Mouse (Mus musculus): ENCODE measurements around the gene Notch4.

DNA sequence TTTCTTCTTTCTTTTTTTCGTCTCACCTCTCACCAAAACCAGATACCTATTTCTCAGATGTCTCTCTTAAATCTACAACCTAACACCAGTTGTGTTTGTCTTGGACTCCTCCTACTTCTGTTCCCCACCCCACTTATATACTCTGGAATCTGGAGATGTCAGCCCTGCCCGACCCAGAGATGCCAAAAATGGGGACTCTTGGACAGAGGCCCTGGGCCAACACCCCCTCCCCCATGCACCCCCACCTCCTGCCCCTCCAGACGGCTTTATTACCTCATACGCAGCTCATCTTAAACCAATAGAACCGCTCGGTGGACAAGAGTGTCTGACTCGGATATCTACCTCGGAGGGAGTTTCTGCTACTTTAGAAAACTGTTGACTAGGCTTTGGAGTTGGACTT is 32.0 kb downstream of the Notch4 start:
- no peak for TF ChIP-seq CTCF (IDR thresholded peaks at IDR 0.05; ENCODE audit: low read depth)
- TF ChIP-seq EP300 (IDR thresholded peaks at IDR 0.05; ENCODE audit: low read depth), result no peak
